Comparison of ENCODE assay signal across 21 mouse cellular contexts in the genomic region with DNA sequence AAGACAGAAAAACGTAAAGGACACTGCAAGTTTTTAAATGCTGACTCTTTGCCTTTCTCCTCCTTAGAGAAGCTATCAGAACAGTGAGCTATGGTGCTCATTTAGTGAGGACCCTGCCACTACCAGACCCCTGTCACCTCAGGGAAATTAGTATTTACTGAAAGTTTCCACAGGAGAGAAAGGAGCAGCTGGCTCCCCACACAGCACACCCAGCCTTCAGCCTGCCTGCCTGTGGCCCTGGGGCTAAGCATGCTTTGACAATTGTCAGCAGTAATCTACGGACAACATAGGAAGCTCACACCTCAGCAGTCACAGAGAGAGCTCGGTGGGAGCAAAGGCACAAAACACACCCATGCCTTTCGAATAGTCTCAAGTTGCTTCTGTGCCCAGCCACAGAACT.
DNase-seq lines count a peak whose midpoint lies in the region; ATAC-seq and TF ChIP-seq lines count a peak whose summit lies in the region.
"Had no signal": no experiment of that assay in that cellular context is flagged by ENCODE, and none has a peak within 500 bp of the region (broad histone marks: within the 10 kb centered on the region; RNA-seq: fewer than 3 reads in every experiment).

No protein-coding gene starts in this region.

- WGBS in forebrain, embryonic 14.5 days = 50% methylated on average over 4 of the region's 4 CpGs
- 47% methylated on average over 4 of the region's 4 CpGs for WGBS in forebrain, embryonic 16.5 days
- 49% methylated on average over 4 of the region's 4 CpGs for WGBS in midbrain, embryonic 13.5 days
- WGBS in midbrain, embryonic 15.5 days = 47% methylated on average over 4 of the region's 4 CpGs
- WGBS in hindbrain, embryonic 15.5 days = 43% methylated on average over 4 of the region's 4 CpGs
- 49% methylated on average over 4 of the region's 4 CpGs for WGBS in neural tube, embryonic 15.5 days
- 50% methylated on average over 4 of the region's 4 CpGs for WGBS in cerebellum, adult 2 months

- ATAC-seq in forebrain, embryonic 14.5 days = 0 out of 2 replicates have a peak, but pooled peaks have one; percentile 15
- ATAC-seq in forebrain, embryonic 16.5 days = no peak
- ATAC-seq in midbrain, embryonic 13.5 days = peak; percentile 43; the same call in 1 of the 2 replicates
- no peak for ATAC-seq in midbrain, embryonic 15.5 days (replicated peaks)
- ATAC-seq in hindbrain, embryonic 15.5 days (ENCODE audit: low FRiP score, low read depth) = peak; percentile 56; the same call in 1 of the 2 replicates
- ATAC-seq in neural tube, embryonic 15.5 days (ENCODE audit: low FRiP score) = peak; percentile 24; the same call in 1 of the 2 replicates
- ATAC-seq: liver, postnatal 0 days; Patski had no signal

- H3K36me3 ChIP-seq in forebrain, embryonic 14.5 days (ENCODE audit: control insufficient read depth, insufficient read depth, low read length) = no peaks in the 10 kb centered on the region
- H3K36me3 ChIP-seq in forebrain, embryonic 16.5 days (ENCODE audit: control insufficient read depth, insufficient read depth) = no peaks in the 10 kb centered on the region
- H3K36me3 ChIP-seq in midbrain, embryonic 13.5 days = no peaks in the 10 kb centered on the region
- H3K36me3 ChIP-seq in midbrain, embryonic 15.5 days (replicated peaks) = no peaks in the 10 kb centered on the region
- H3K36me3 ChIP-seq in hindbrain, embryonic 15.5 days = no peaks in the 10 kb centered on the region
- H3K36me3 ChIP-seq in neural tube, embryonic 15.5 days = no peaks in the 10 kb centered on the region
- H3K36me3 ChIP-seq: heart, embryonic 15.5 days had no signal

- no peaks in the 10 kb centered on the region; the same call in 1 of the 2 replicates for H3K4me1 ChIP-seq in forebrain, embryonic 14.5 days (ENCODE audit: control insufficient read depth, insufficient read depth, low read length)
- 0 out of 2 replicates have a peak, but pooled peaks cover 2% of the 10 kb centered on the region for H3K4me1 ChIP-seq in forebrain, embryonic 16.5 days (replicated peaks; ENCODE audit: control insufficient read depth, insufficient read depth, low read length)
- peaks cover 9% of the 10 kb centered on the region; the same call in 1 of the 2 replicates for H3K4me1 ChIP-seq in midbrain, embryonic 13.5 days (replicated peaks)
- 0 out of 2 replicates have a peak, but pooled peaks cover 4% of the 10 kb centered on the region for H3K4me1 ChIP-seq in midbrain, embryonic 15.5 days
- peaks cover 5% of the 10 kb centered on the region; the same call in 1 of the 2 replicates for H3K4me1 ChIP-seq in hindbrain, embryonic 15.5 days (replicated peaks)
- H3K4me1 ChIP-seq in neural tube, embryonic 15.5 days = no peaks in the 10 kb centered on the region
- H3K4me1 ChIP-seq in cerebellum, adult 2 months (ENCODE audit: control insufficient read depth, insufficient read depth, low read length) = no peaks in the 10 kb centered on the region
- H3K4me1 ChIP-seq: heart, embryonic 15.5 days had no signal

- H3K4me2 ChIP-seq in forebrain, embryonic 14.5 days (ENCODE audit: low read length) = no peak overlapping the region
- no peak overlapping the region for H3K4me2 ChIP-seq in forebrain, embryonic 16.5 days (ENCODE audit: low read length)
- no peak overlapping the region for H3K4me2 ChIP-seq in midbrain, embryonic 13.5 days (replicated peaks)
- no peak overlapping the region for H3K4me2 ChIP-seq in midbrain, embryonic 15.5 days
- H3K4me2 ChIP-seq in hindbrain, embryonic 15.5 days = no peak overlapping the region
- no peak overlapping the region for H3K4me2 ChIP-seq in neural tube, embryonic 15.5 days
- H3K4me2 ChIP-seq: heart, embryonic 15.5 days had no signal

- DNase-seq in forebrain, embryonic 14.5 days (ENCODE audit: low spot score) = no peak
- no peak for DNase-seq in cerebellum, adult 2 months
- DNase-seq in spleen, postnatal 36 days (ENCODE audit: low spot score in 2 of 2) = no peak
- DNase-seq: adrenal gland, postnatal 36 days; cerebellum, adult 11 months; cerebellum, postnatal 10 days; heart, postnatal 36 days; kidney, adult 8-10 months; kidney, postnatal 14 days; liver, postnatal 0 days; lung, postnatal 10 days; right cerebral cortex, adult 18-20 months; thymus, adult 2 months; thymus, postnatal 4 days had no signal

- H3K27ac ChIP-seq in forebrain, embryonic 14.5 days (ENCODE audit: low read depth, low read length) = no peak overlapping the region
- H3K27ac ChIP-seq in forebrain, embryonic 16.5 days (ENCODE audit: low read length) = no peak overlapping the region
- H3K27ac ChIP-seq in midbrain, embryonic 13.5 days = no peak overlapping the region
- no peak overlapping the region for H3K27ac ChIP-seq in midbrain, embryonic 15.5 days
- H3K27ac ChIP-seq in hindbrain, embryonic 15.5 days (replicated peaks) = no peak overlapping the region
- H3K27ac ChIP-seq in neural tube, embryonic 15.5 days (replicated peaks) = no peak overlapping the region
- no peak overlapping the region for H3K27ac ChIP-seq in cerebellum, adult 2 months (ENCODE audit: insufficient read depth, low read length)
- H3K27ac ChIP-seq: heart, embryonic 15.5 days had no signal

- no peaks in the 10 kb centered on the region for H3K27me3 ChIP-seq in forebrain, embryonic 14.5 days (replicated peaks; ENCODE audit: control insufficient read depth, insufficient read depth, low read length)
- H3K27me3 ChIP-seq in forebrain, embryonic 16.5 days (replicated peaks; ENCODE audit: control insufficient read depth, insufficient read depth, low read length) = no peaks in the 10 kb centered on the region
- no peaks in the 10 kb centered on the region for H3K27me3 ChIP-seq in midbrain, embryonic 13.5 days
- H3K27me3 ChIP-seq in midbrain, embryonic 15.5 days (replicated peaks) = no peaks in the 10 kb centered on the region
- no peaks in the 10 kb centered on the region for H3K27me3 ChIP-seq in hindbrain, embryonic 15.5 days
- no peaks in the 10 kb centered on the region for H3K27me3 ChIP-seq in neural tube, embryonic 15.5 days (replicated peaks)
- H3K27me3 ChIP-seq in cerebellum, adult 2 months (ENCODE audit: control insufficient read depth, insufficient read depth, low read length) = no peaks in the 10 kb centered on the region
- H3K27me3 ChIP-seq: heart, embryonic 15.5 days; Patski had no signal

- H3K4me3 ChIP-seq in forebrain, embryonic 14.5 days (ENCODE audit: low read depth, low read length) = no peak overlapping the region
- H3K4me3 ChIP-seq in forebrain, embryonic 16.5 days (replicated peaks; ENCODE audit: low read length) = no peak overlapping the region
- no peak overlapping the region for H3K4me3 ChIP-seq in midbrain, embryonic 13.5 days (replicated peaks)
- H3K4me3 ChIP-seq in midbrain, embryonic 15.5 days = no peak overlapping the region
- H3K4me3 ChIP-seq in hindbrain, embryonic 15.5 days = no peak overlapping the region
- H3K4me3 ChIP-seq in neural tube, embryonic 15.5 days (replicated peaks) = no peak overlapping the region
- no peak overlapping the region for H3K4me3 ChIP-seq in cerebellum, adult 2 months (replicated peaks; ENCODE audit: insufficient read depth, low read depth, low read length)
- H3K4me3 ChIP-seq: heart, embryonic 15.5 days had no signal

- no peaks in the 10 kb centered on the region for H3K9me3 ChIP-seq in forebrain, embryonic 14.5 days (replicated peaks; ENCODE audit: control insufficient read depth, low read length)
- H3K9me3 ChIP-seq in forebrain, embryonic 16.5 days (ENCODE audit: control insufficient read depth, low read length) = no peaks in the 10 kb centered on the region
- H3K9me3 ChIP-seq in midbrain, embryonic 13.5 days = no peaks in the 10 kb centered on the region
- H3K9me3 ChIP-seq in midbrain, embryonic 15.5 days = no peaks in the 10 kb centered on the region
- H3K9me3 ChIP-seq in hindbrain, embryonic 15.5 days = no peaks in the 10 kb centered on the region
- no peaks in the 10 kb centered on the region for H3K9me3 ChIP-seq in neural tube, embryonic 15.5 days (replicated peaks)
- H3K9me3 ChIP-seq: heart, embryonic 15.5 days had no signal

- no peak for TF ChIP-seq CTCF in cerebellum, adult 2 months (IDR thresholded peaks at IDR 0.05; ENCODE audit: borderline replicate concordance, insufficient read depth, low read depth, low read length)

- H3K9ac ChIP-seq in forebrain, embryonic 14.5 days (ENCODE audit: low read length) = no peak overlapping the region
- H3K9ac ChIP-seq in forebrain, embryonic 16.5 days (replicated peaks; ENCODE audit: low read depth, low read length) = no peak overlapping the region
- H3K9ac ChIP-seq in midbrain, embryonic 13.5 days (replicated peaks) = no peak overlapping the region
- H3K9ac ChIP-seq in midbrain, embryonic 15.5 days = no peak overlapping the region
- H3K9ac ChIP-seq in hindbrain, embryonic 15.5 days = no peak overlapping the region
- H3K9ac ChIP-seq in neural tube, embryonic 15.5 days (replicated peaks) = no peak overlapping the region
- H3K9ac ChIP-seq: heart, embryonic 15.5 days; liver, postnatal 0 days had no signal

- no peak for TF ChIP-seq POLR2A in cerebellum, adult 2 months (IDR thresholded peaks at IDR 0.05; ENCODE audit: borderline replicate concordance, insufficient read depth, low read length)

Comparison
In these comparisons a context has a peak if more than half of its experiments do, and no peak if none do; other contexts are left out.
1. ATAC-seq: peak in forebrain, embryonic 14.5 days (single experiment), midbrain, embryonic 13.5 days (single experiment), hindbrain, embryonic 15.5 days (single experiment) and neural tube, embryonic 15.5 days (single experiment); none in forebrain, embryonic 16.5 days (single experiment) and midbrain, embryonic 15.5 days (single experiment).